Mouse (Mus musculus): Measurements from ENCODE around the gene Aadacl2. TPM values are rescaled to one million over a fixed set of nuclear protein-coding genes. Genes with fewer than 3 reads are reported as not detected.
A peak's percentile ranks its signal among the peaks of the same experiment; 100 is the strongest.

Gene Aadacl2
- polyA plus RNA-seq, 2 experiments: not detected

GRCm38 (mm10) chr3:60031511-60031910 is 25.0 kb downstream of the Aadacl2 start:
- Histone ChIP-seq H3K4me3 (ENCODE audit: insufficient read depth in 1 of 2, low read depth in 2 of 2, low read length in 2 of 2) (peak overlapping the region in 1 of 2 experiments; percentile 10; a peak in 3 of 4 replicates), H3K36me3 (replicated peaks; ENCODE audit: control insufficient read depth, insufficient read depth, low read depth) (no peaks in the 10 kb centered on the region)
- WGBS (ENCODE audit: insufficient replicate concordance): 59% methylated on average over 4 of the region's 4 CpGs

GRCm38 (mm10) chr3:60046221-60046913 is 39.8 kb downstream of the Aadacl2 start:
- no peaks in the 10 kb centered on the region for H3K4me1 ChIP-seq (replicated peaks; ENCODE audit: control insufficient read depth in 2 of 2, insufficient read depth in 2 of 2, low read length in 1 of 2)
- H3K27me3 ChIP-seq (ENCODE audit: control insufficient read depth, insufficient read depth, low read length): no peaks in the 10 kb centered on the region
- H3K4me2 ChIP-seq (ENCODE audit: low read depth): no peak overlapping the region
- TF ChIP-seq EP300 (IDR thresholded peaks at IDR 0.05; ENCODE audit: low read depth) (no peak), CTCF (IDR thresholded peaks at IDR 0.05; ENCODE audit: low read depth) (no peak)
- WGBS (ENCODE audit: insufficient replicate concordance): 58% methylated on average over 3 of the region's 3 CpGs
- H3K4me3 ChIP-seq (ENCODE audit: insufficient read depth in 1 of 2, low read depth in 2 of 2, low read length in 2 of 2): no peak overlapping the region
- DNase-seq (ENCODE audit: low read depth in 3 of 3, low spot score in 3 of 3) (no peak), ATAC-seq (ENCODE audit: insufficient read depth) (no peak)
- no peak overlapping the region for H3K27ac ChIP-seq
- no peaks in the 10 kb centered on the region for H3K36me3 ChIP-seq (replicated peaks; ENCODE audit: control insufficient read depth, insufficient read depth, low read depth)
- no peak overlapping the region for H3K9ac ChIP-seq (replicated peaks)
- H3K9me3 ChIP-seq (ENCODE audit: control insufficient read depth, low read length): no peaks in the 10 kb centered on the region

More at GRCm38 (mm10) chr3:60031511-60031910, 25.0 kb downstream of the Aadacl2 start:
- Histone ChIP-seq H3K4me2 (ENCODE audit: low read depth) (no peak overlapping the region), H3K27ac (no peak overlapping the region), H3K27me3 (ENCODE audit: control insufficient read depth, insufficient read depth, low read length) (no peaks in the 10 kb centered on the region), H3K9me3 (ENCODE audit: control insufficient read depth, low read length) (no peaks in the 10 kb centered on the region), H3K4me1 (replicated peaks; ENCODE audit: control insufficient read depth in 2 of 2, insufficient read depth in 2 of 2, low read length in 1 of 2) (no peaks in the 10 kb centered on the region), H3K9ac (replicated peaks) (no peak overlapping the region)
- TF ChIP-seq CTCF (IDR thresholded peaks at IDR 0.05; ENCODE audit: low read depth): no peak
- TF ChIP-seq EP300 (IDR thresholded peaks at IDR 0.05; ENCODE audit: low read depth): no peak
- ATAC-seq (ENCODE audit: insufficient read depth): peak; percentile 26; the same call in 1 of the 2 replicates
- peak in 2 of 3 experiments; percentile 1 to 2 for DNase-seq (ENCODE audit: low read depth in 3 of 3, low spot score in 3 of 3)

GRCm38 (mm10) chr3:60053231-60053927 is 46.8 kb downstream of the Aadacl2 start:
- no peak overlapping the region for H3K4me2 ChIP-seq (ENCODE audit: low read depth)
- H3K36me3 ChIP-seq (replicated peaks; ENCODE audit: control insufficient read depth, insufficient read depth, low read depth): no peaks in the 10 kb centered on the region
- H3K9ac ChIP-seq (replicated peaks): no peak overlapping the region
- H3K27me3 ChIP-seq (ENCODE audit: control insufficient read depth, insufficient read depth, low read length): no peaks in the 10 kb centered on the region
- DNase-seq (ENCODE audit: low read depth in 3 of 3, low spot score in 3 of 3) (no peak), ATAC-seq (ENCODE audit: insufficient read depth) (no peak)
- TF ChIP-seq EP300 (IDR thresholded peaks at IDR 0.05; ENCODE audit: low read depth) (no peak), CTCF (IDR thresholded peaks at IDR 0.05; ENCODE audit: low read depth) (no peak)
- no peaks in the 10 kb centered on the region for H3K9me3 ChIP-seq (ENCODE audit: control insufficient read depth, low read length)
- H3K27ac ChIP-seq: no peak overlapping the region
- WGBS (ENCODE audit: insufficient replicate concordance): 32% methylated on average over 3 of the region's 3 CpGs
- no peak overlapping the region for H3K4me3 ChIP-seq (ENCODE audit: insufficient read depth in 1 of 2, low read depth in 2 of 2, low read length in 2 of 2)
- no peaks in the 10 kb centered on the region for H3K4me1 ChIP-seq (replicated peaks; ENCODE audit: control insufficient read depth in 2 of 2, insufficient read depth in 2 of 2, low read length in 1 of 2)

GRCm38 (mm10) chr3:60053931-60054330 is 47.4 kb downstream of the Aadacl2 start:
- no peak overlapping the region for H3K9ac ChIP-seq (replicated peaks)
- ATAC-seq (ENCODE audit: insufficient read depth) (no peak), DNase-seq (ENCODE audit: low read depth in 3 of 3, low spot score in 3 of 3) (no peak)
- TF ChIP-seq EP300 (IDR thresholded peaks at IDR 0.05; ENCODE audit: low read depth) (no peak), CTCF (IDR thresholded peaks at IDR 0.05; ENCODE audit: low read depth) (no peak)
- no peak overlapping the region for H3K4me3 ChIP-seq (ENCODE audit: insufficient read depth in 1 of 2, low read depth in 2 of 2, low read length in 2 of 2)
- no peak overlapping the region for H3K27ac ChIP-seq
- no peaks in the 10 kb centered on the region for H3K36me3 ChIP-seq (replicated peaks; ENCODE audit: control insufficient read depth, insufficient read depth, low read depth)
- H3K27me3 ChIP-seq (ENCODE audit: control insufficient read depth, insufficient read depth, low read length): no peaks in the 10 kb centered on the region
- H3K4me2 ChIP-seq (ENCODE audit: low read depth): no peak overlapping the region
- 78% methylated on average over 2 of the region's 2 CpGs for WGBS (ENCODE audit: insufficient replicate concordance)
- H3K4me1 ChIP-seq (replicated peaks; ENCODE audit: control insufficient read depth in 2 of 2, insufficient read depth in 2 of 2, low read length in 1 of 2): no peaks in the 10 kb centered on the region
- no peaks in the 10 kb centered on the region for H3K9me3 ChIP-seq (ENCODE audit: control insufficient read depth, low read length)

- no peak overlapping the region for H3K4me3 ChIP-seq (ENCODE audit: insufficient read depth in 1 of 2, low read depth in 2 of 2, low read length in 2 of 2)
- ATAC-seq (ENCODE audit: insufficient read depth) (no peak), DNase-seq (ENCODE audit: low read depth in 3 of 3, low spot score in 3 of 3) (no peak)
- no peak overlapping the region for H3K27ac ChIP-seq
- no peaks in the 10 kb centered on the region for H3K9me3 ChIP-seq (ENCODE audit: control insufficient read depth, low read length)
- H3K36me3 ChIP-seq (replicated peaks; ENCODE audit: control insufficient read depth, insufficient read depth, low read depth): no peaks in the 10 kb centered on the region
- H3K4me1 ChIP-seq (replicated peaks; ENCODE audit: control insufficient read depth in 2 of 2, insufficient read depth in 2 of 2, low read length in 1 of 2): no peaks in the 10 kb centered on the region
- no peak overlapping the region for H3K4me2 ChIP-seq (ENCODE audit: low read depth)
- TF ChIP-seq EP300 (IDR thresholded peaks at IDR 0.05; ENCODE audit: low read depth) (no peak), CTCF (IDR thresholded peaks at IDR 0.05; ENCODE audit: low read depth) (peak; percentile 27; the same call in 1 of the 2 replicates)
- 20% methylated on average over 3 of the region's 3 CpGs for WGBS (ENCODE audit: insufficient replicate concordance)
- no peak overlapping the region for H3K9ac ChIP-seq (replicated peaks)
- H3K27me3 ChIP-seq (ENCODE audit: control insufficient read depth, insufficient read depth, low read length): no peaks in the 10 kb centered on the region
Measured at GRCm38 (mm10) chr3:60056451-60056850, 49.9 kb downstream of the Aadacl2 start.

Data from liver, embryonic 14.5 days (tissue).